Comparison of ENCODE assay signal across 23 mouse cellular contexts in the genomic region with DNA sequence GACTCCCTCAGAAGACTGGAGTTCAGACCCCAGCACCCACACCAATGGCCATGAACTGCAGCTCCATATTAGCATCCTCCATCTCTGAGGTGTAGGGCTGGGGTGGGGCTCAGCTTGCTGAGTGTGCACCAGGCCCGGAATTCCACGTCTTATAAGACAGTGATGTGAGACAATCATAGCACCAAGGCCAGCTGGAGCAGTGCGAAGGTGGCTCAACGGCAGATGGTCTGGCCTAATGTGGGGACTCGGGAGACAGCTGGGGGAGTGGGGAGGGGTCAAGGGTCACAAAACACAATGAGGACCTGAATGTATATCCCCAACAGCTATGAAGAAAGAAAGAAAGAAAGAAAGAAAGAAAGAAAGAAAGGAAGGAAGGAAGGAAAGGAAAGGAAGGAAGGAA. TPM values are rescaled to one million over a fixed set of nuclear protein-coding genes. Genes with fewer than 3 reads are reported as not detected.
DNase-seq lines count a peak whose midpoint lies in the region; ATAC-seq lines count a peak whose summit lies in the region.
"Had no signal": no experiment of that assay in that cellular context is flagged by ENCODE, and none has a peak within 500 bp of the region (broad histone marks: within the 10 kb centered on the region; RNA-seq: fewer than 3 reads in every experiment).

No protein-coding gene starts in this region.

- peak; percentile 28 for DNase-seq in hindbrain, embryonic 11.5 days (ENCODE audit: low spot score)
- no peak for DNase-seq in hindbrain, embryonic 14.5 days (ENCODE audit: low spot score)
- peak; percentile 36 for DNase-seq in midbrain, embryonic 10.5 days (ENCODE audit: low spot score)
- no peak for DNase-seq in midbrain, embryonic 14.5 days
- DNase-seq: adrenal gland, adult 8-10 months; adrenal gland, postnatal 14 days; adrenal gland, postnatal 36 days; B cell, adult 2 months; cerebellum, adult 11-12 months; cerebellum, adult 2 months; cerebellum, adult 9-10 months; cerebellum, postnatal 25 days had no signal

- peaks cover 17% of the 10 kb centered on the region for H3K4me1 ChIP-seq in forebrain, embryonic 12.5 days
- H3K4me1 ChIP-seq in forebrain, embryonic 16.5 days (replicated peaks; ENCODE audit: control insufficient read depth, insufficient read depth, low read length), result no peaks in the 10 kb centered on the region
- H3K4me1 ChIP-seq in hindbrain, embryonic 11.5 days (replicated peaks; ENCODE audit: control insufficient read depth, insufficient read depth, low read length), result no peaks in the 10 kb centered on the region
- H3K4me1 ChIP-seq in hindbrain, embryonic 14.5 days (replicated peaks; ENCODE audit: control insufficient read depth, insufficient read depth, low read length), result no peaks in the 10 kb centered on the region
- peaks cover 36% of the 10 kb centered on the region for H3K4me1 ChIP-seq in midbrain, embryonic 10.5 days
- H3K4me1 ChIP-seq in midbrain, embryonic 16.5 days (ENCODE audit: control insufficient read depth, insufficient read depth, low read length), result peaks cover 3% of the 10 kb centered on the region; the same call in 1 of the 2 replicates
- peaks cover 9% of the 10 kb centered on the region for H3K4me1 ChIP-seq in midbrain, embryonic 12.5 days
- no peaks in the 10 kb centered on the region; the same call in 1 of the 2 replicates for H3K4me1 ChIP-seq in midbrain, embryonic 14.5 days (ENCODE audit: control insufficient read depth, insufficient read depth, low read length)

- no peaks in the 10 kb centered on the region for H3K9me3 ChIP-seq in forebrain, embryonic 12.5 days
- H3K9me3 ChIP-seq in forebrain, embryonic 16.5 days (ENCODE audit: control insufficient read depth, low read length), result no peaks in the 10 kb centered on the region; the same call in 1 of the 2 replicates
- H3K9me3 ChIP-seq in hindbrain, embryonic 11.5 days (ENCODE audit: control insufficient read depth, low read length), result no peaks in the 10 kb centered on the region
- no peaks in the 10 kb centered on the region for H3K9me3 ChIP-seq in hindbrain, embryonic 14.5 days (ENCODE audit: control insufficient read depth, low read length)
- no peaks in the 10 kb centered on the region for H3K9me3 ChIP-seq in midbrain, embryonic 10.5 days (replicated peaks)
- no peaks in the 10 kb centered on the region for H3K9me3 ChIP-seq in midbrain, embryonic 16.5 days (replicated peaks; ENCODE audit: control insufficient read depth, low read length, poor library complexity, severe bottlenecking)
- H3K9me3 ChIP-seq in midbrain, embryonic 12.5 days, result no peaks in the 10 kb centered on the region
- no peaks in the 10 kb centered on the region for H3K9me3 ChIP-seq in midbrain, embryonic 14.5 days (ENCODE audit: control insufficient read depth, low read length)
- H3K9me3 ChIP-seq: embryonic facial prominence, embryonic 10.5 days; embryonic facial prominence, embryonic 12.5 days had no signal

- H3K4me2 ChIP-seq in forebrain, embryonic 12.5 days, result no peak overlapping the region
- H3K4me2 ChIP-seq in forebrain, embryonic 16.5 days (ENCODE audit: low read length), result no peak overlapping the region
- no peak overlapping the region for H3K4me2 ChIP-seq in hindbrain, embryonic 11.5 days (replicated peaks; ENCODE audit: low read depth, low read length)
- H3K4me2 ChIP-seq in hindbrain, embryonic 14.5 days (replicated peaks), result no peak overlapping the region
- H3K4me2 ChIP-seq in midbrain, embryonic 16.5 days (ENCODE audit: low read length), result no peak overlapping the region
- no peak overlapping the region for H3K4me2 ChIP-seq in midbrain, embryonic 12.5 days (replicated peaks)
- no peak overlapping the region for H3K4me2 ChIP-seq in midbrain, embryonic 14.5 days (ENCODE audit: low read length)
- H3K4me2 ChIP-seq: embryonic facial prominence, embryonic 12.5 days had no signal

- H3K4me3 ChIP-seq in forebrain, embryonic 12.5 days (replicated peaks), result no peak overlapping the region
- no peak overlapping the region for H3K4me3 ChIP-seq in forebrain, embryonic 16.5 days (replicated peaks; ENCODE audit: low read length)
- H3K4me3 ChIP-seq in hindbrain, embryonic 11.5 days (ENCODE audit: low read depth, low read length), result no peak overlapping the region
- H3K4me3 ChIP-seq in hindbrain, embryonic 14.5 days (replicated peaks; ENCODE audit: low read length), result no peak overlapping the region
- no peak overlapping the region for H3K4me3 ChIP-seq in midbrain, embryonic 10.5 days
- no peak overlapping the region for H3K4me3 ChIP-seq in midbrain, embryonic 16.5 days (ENCODE audit: low read depth, low read length)
- H3K4me3 ChIP-seq in midbrain, embryonic 12.5 days, result no peak overlapping the region
- no peak overlapping the region for H3K4me3 ChIP-seq in midbrain, embryonic 14.5 days (replicated peaks; ENCODE audit: low read depth, low read length)
- H3K4me3 ChIP-seq: embryonic facial prominence, embryonic 10.5 days; embryonic facial prominence, embryonic 12.5 days had no signal

- H3K27me3 ChIP-seq in forebrain, embryonic 12.5 days, result no peaks in the 10 kb centered on the region; the same call in 1 of the 2 replicates
- H3K27me3 ChIP-seq in forebrain, embryonic 16.5 days (replicated peaks; ENCODE audit: control insufficient read depth, insufficient read depth, low read length), result no peaks in the 10 kb centered on the region
- H3K27me3 ChIP-seq in hindbrain, embryonic 11.5 days (ENCODE audit: control insufficient read depth, insufficient read depth, low read length), result no peaks in the 10 kb centered on the region
- H3K27me3 ChIP-seq in hindbrain, embryonic 14.5 days (ENCODE audit: control insufficient read depth, insufficient read depth, low read length), result no peaks in the 10 kb centered on the region
- no peaks in the 10 kb centered on the region for H3K27me3 ChIP-seq in midbrain, embryonic 10.5 days (ENCODE audit: low read depth, poor library complexity, severe bottlenecking)
- H3K27me3 ChIP-seq in midbrain, embryonic 16.5 days (ENCODE audit: control insufficient read depth, insufficient read depth, low read depth, low read length), result no peaks in the 10 kb centered on the region
- H3K27me3 ChIP-seq in midbrain, embryonic 12.5 days, result no peaks in the 10 kb centered on the region
- H3K27me3 ChIP-seq in midbrain, embryonic 14.5 days (ENCODE audit: control insufficient read depth, insufficient read depth, low read length), result no peaks in the 10 kb centered on the region
- H3K27me3 ChIP-seq: embryonic facial prominence, embryonic 12.5 days; Patski had no signal

- 0 out of 2 replicates have a peak overlapping the region, but pooled peaks have one; percentile 9 for H3K27ac ChIP-seq in forebrain, embryonic 12.5 days
- H3K27ac ChIP-seq in forebrain, embryonic 16.5 days (ENCODE audit: low read length), result no peak overlapping the region
- no peak overlapping the region for H3K27ac ChIP-seq in hindbrain, embryonic 11.5 days (ENCODE audit: low read depth, low read length)
- no peak overlapping the region for H3K27ac ChIP-seq in hindbrain, embryonic 14.5 days
- peak overlapping the region; percentile 65 for H3K27ac ChIP-seq in midbrain, embryonic 10.5 days (replicated peaks)
- no peak overlapping the region for H3K27ac ChIP-seq in midbrain, embryonic 16.5 days (ENCODE audit: low read length)
- 0 out of 2 replicates have a peak overlapping the region, but pooled peaks have one; percentile 6 for H3K27ac ChIP-seq in midbrain, embryonic 12.5 days (replicated peaks)
- H3K27ac ChIP-seq in midbrain, embryonic 14.5 days (replicated peaks; ENCODE audit: low read depth, low read length), result no peak overlapping the region
- H3K27ac ChIP-seq: embryonic facial prominence, embryonic 12.5 days had no signal

- WGBS in forebrain, embryonic 12.5 days, result 56% methylated on average over 5 of the region's 5 CpGs
- WGBS in forebrain, embryonic 16.5 days, result 49% methylated on average over 5 of the region's 5 CpGs
- 40% methylated on average over 5 of the region's 5 CpGs for WGBS in hindbrain, embryonic 11.5 days
- 28% methylated on average over 5 of the region's 5 CpGs for WGBS in hindbrain, embryonic 14.5 days
- WGBS in midbrain, embryonic 10.5 days, result 59% methylated on average over 5 of the region's 5 CpGs
- WGBS in midbrain, embryonic 16.5 days, result 32% methylated on average over 5 of the region's 5 CpGs
- 41% methylated on average over 5 of the region's 5 CpGs for WGBS in midbrain, embryonic 12.5 days
- whole genome bisulfite sequencing in midbrain, embryonic 14.5 days, result 36% methylated on average over 5 of the region's 5 CpGs

- H3K36me3 ChIP-seq in forebrain, embryonic 12.5 days (replicated peaks), result no peaks in the 10 kb centered on the region
- no peaks in the 10 kb centered on the region for H3K36me3 ChIP-seq in forebrain, embryonic 16.5 days (ENCODE audit: control insufficient read depth, insufficient read depth)
- no peaks in the 10 kb centered on the region for H3K36me3 ChIP-seq in hindbrain, embryonic 11.5 days (ENCODE audit: control insufficient read depth, insufficient read depth, low read length)
- no peaks in the 10 kb centered on the region for H3K36me3 ChIP-seq in hindbrain, embryonic 14.5 days (replicated peaks; ENCODE audit: control insufficient read depth, insufficient read depth)
- no peaks in the 10 kb centered on the region for H3K36me3 ChIP-seq in midbrain, embryonic 10.5 days
- no peaks in the 10 kb centered on the region for H3K36me3 ChIP-seq in midbrain, embryonic 16.5 days (ENCODE audit: control insufficient read depth, insufficient read depth, low read length)
- H3K36me3 ChIP-seq in midbrain, embryonic 12.5 days, result no peaks in the 10 kb centered on the region
- H3K36me3 ChIP-seq in midbrain, embryonic 14.5 days (ENCODE audit: control insufficient read depth, insufficient read depth, low read length), result no peaks in the 10 kb centered on the region
- H3K36me3 ChIP-seq: embryonic facial prominence, embryonic 10.5 days; embryonic facial prominence, embryonic 12.5 days; G1E had no signal

- ATAC-seq in forebrain, embryonic 12.5 days (ENCODE audit: low FRiP score), result no peak
- no peak for ATAC-seq in forebrain, embryonic 16.5 days
- no peak for ATAC-seq in hindbrain, embryonic 11.5 days (ENCODE audit: low FRiP score)
- no peak for ATAC-seq in hindbrain, embryonic 14.5 days (ENCODE audit: low FRiP score)
- ATAC-seq in midbrain, embryonic 16.5 days, result no peak
- no peak for ATAC-seq in midbrain, embryonic 12.5 days (ENCODE audit: low FRiP score, low read depth)
- ATAC-seq in midbrain, embryonic 14.5 days (ENCODE audit: low FRiP score, low TSS enrichment), result no peak
- ATAC-seq: activated CD4-positive, CD25-positive, alpha-beta regulatory T cell, adult 4 months; CD4-positive, CD25-positive, alpha-beta regulatory T cell, adult 4 months; forebrain, embryonic 14.5 days; Patski had no signal

- H3K9ac ChIP-seq in forebrain, embryonic 12.5 days, result no peak overlapping the region
- H3K9ac ChIP-seq in forebrain, embryonic 16.5 days (replicated peaks; ENCODE audit: low read depth, low read length), result no peak overlapping the region
- no peak overlapping the region for H3K9ac ChIP-seq in hindbrain, embryonic 11.5 days (ENCODE audit: low read depth, low read length)
- no peak overlapping the region for H3K9ac ChIP-seq in hindbrain, embryonic 14.5 days
- H3K9ac ChIP-seq in midbrain, embryonic 16.5 days (ENCODE audit: low read depth, low read length), result no peak overlapping the region
- H3K9ac ChIP-seq in midbrain, embryonic 12.5 days (replicated peaks), result no peak overlapping the region
- H3K9ac ChIP-seq in midbrain, embryonic 14.5 days (replicated peaks; ENCODE audit: low read length), result no peak overlapping the region
- H3K9ac ChIP-seq: embryonic facial prominence, embryonic 12.5 days had no signal

RNA-seq across cellular contexts. Expression of a gene that starts 9.7 kb away (rescaled TPM):
- polyA plus RNA-seq in forebrain, embryonic 12.5 days (2016; fragmentation: Nextera tagmentation; extraction: Ambion mirVana), result 8.4 and 8.7 TPM in 2 replicates
- polyA plus RNA-seq in forebrain, embryonic 16.5 days (2015; fragmentation: Nextera tagmentation; extraction: Ambion mirVana), result 6.6 and 11.3 TPM in 2 replicates
- 7.7 and 8.5 TPM in 2 replicates for polyA plus RNA-seq in hindbrain, embryonic 11.5 days (2014; fragmentation: Nextera tagmentation; extraction: Ambion mirVana)
- polyA plus RNA-seq in hindbrain, embryonic 14.5 days (2014; fragmentation: Nextera tagmentation; extraction: Ambion mirVana), result 13.6 and 13.7 TPM in 2 replicates
- 9.2 and 11.8 TPM in 2 replicates for polyA plus RNA-seq in midbrain, embryonic 10.5 days (2016; fragmentation: Nextera tagmentation; extraction: Ambion mirVana)
- polyA plus RNA-seq in midbrain, embryonic 16.5 days (2015; fragmentation: Nextera tagmentation; extraction: Ambion mirVana), result 14.4 and 16.1 TPM in 2 replicates
- 14.2 and 16.0 TPM in 2 replicates for polyA plus RNA-seq in midbrain, embryonic 12.5 days (2016; fragmentation: Nextera tagmentation; extraction: Ambion mirVana)
- polyA plus RNA-seq in midbrain, embryonic 14.5 days (2014; fragmentation: Nextera tagmentation; extraction: Ambion mirVana), result 10.7 and 12.0 TPM in 2 replicates
- polyA plus RNA-seq: G1E had no signal

Comparison
In these comparisons a context has a peak if more than half of its experiments do, and no peak if none do; other contexts are left out.
1. H3K27ac ChIP-seq: peak in forebrain, embryonic 12.5 days (single experiment), midbrain, embryonic 10.5 days (single experiment) and midbrain, embryonic 12.5 days (single experiment); none in forebrain, embryonic 16.5 days (single experiment), hindbrain, embryonic 11.5 days (single experiment), hindbrain, embryonic 14.5 days (single experiment), midbrain, embryonic 16.5 days (single experiment) and midbrain, embryonic 14.5 days (single experiment).
2. DNase-seq: peak in hindbrain, embryonic 11.5 days (single experiment) and midbrain, embryonic 10.5 days (single experiment); none in hindbrain, embryonic 14.5 days (single experiment) and midbrain, embryonic 14.5 days (single experiment).